Mouse (Mus musculus): Measurements from ENCODE around the gene Dtnbp1.

The Dtnbp1 gene

DNA sequence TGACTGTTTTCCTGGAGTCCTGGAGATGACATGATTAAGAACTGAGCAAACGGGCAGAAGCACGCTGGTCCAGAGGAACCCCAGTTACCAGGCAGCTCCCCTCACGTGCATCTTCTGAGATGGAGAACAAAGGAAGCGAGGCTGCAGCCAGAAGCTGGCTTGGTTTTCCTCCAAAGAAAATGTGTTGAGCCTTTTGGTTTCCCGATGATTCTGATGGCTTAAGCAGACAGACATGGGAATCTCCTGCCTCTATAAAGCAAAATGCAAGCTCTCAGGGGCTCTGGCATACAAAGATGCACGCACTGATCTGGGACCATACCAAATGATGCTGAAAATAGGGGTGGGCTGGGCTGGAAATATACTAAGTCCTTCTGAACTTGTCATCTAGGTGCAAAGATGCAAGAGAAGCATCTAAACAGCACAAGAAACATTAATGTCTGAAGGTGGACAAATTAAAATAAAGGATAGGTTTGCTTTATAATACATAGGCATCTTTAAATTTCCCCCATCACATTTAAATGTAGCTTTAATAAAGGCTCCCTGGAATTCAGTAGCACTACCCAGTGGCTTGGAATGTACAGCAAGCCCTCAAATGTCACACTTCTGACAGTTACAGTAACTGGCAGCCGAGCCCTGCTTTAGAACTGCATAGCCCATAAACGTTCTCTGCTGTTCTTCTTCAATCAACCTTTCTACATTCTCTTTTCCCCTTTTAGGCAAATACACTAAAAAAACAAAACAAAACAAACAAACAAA lies 54.9 kb downstream of the Dtnbp1 start:
- DNase-seq: peak; percentile 62 to 76

DNA sequence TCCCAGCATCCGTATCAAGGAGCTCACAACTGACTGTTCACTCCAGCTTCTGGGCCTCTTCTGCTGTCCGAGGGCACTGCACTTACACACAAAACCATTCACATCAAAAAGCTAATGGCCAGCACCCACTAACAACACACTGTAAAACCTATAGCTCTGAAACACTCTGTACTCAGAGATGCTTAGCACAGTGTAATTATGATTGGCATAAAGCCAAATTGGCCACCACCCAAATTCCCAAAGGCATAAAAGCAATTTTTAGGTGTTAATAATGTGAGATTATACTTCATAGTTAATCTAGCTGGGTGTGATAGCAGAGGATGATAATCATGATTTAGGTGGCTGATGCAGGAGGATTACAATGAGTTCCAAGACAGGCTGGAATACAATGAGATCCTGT lies 58.3 kb downstream of the Dtnbp1 start:
- peak in 1 of 2 experiments; percentile 39 for DNase-seq

DNA sequence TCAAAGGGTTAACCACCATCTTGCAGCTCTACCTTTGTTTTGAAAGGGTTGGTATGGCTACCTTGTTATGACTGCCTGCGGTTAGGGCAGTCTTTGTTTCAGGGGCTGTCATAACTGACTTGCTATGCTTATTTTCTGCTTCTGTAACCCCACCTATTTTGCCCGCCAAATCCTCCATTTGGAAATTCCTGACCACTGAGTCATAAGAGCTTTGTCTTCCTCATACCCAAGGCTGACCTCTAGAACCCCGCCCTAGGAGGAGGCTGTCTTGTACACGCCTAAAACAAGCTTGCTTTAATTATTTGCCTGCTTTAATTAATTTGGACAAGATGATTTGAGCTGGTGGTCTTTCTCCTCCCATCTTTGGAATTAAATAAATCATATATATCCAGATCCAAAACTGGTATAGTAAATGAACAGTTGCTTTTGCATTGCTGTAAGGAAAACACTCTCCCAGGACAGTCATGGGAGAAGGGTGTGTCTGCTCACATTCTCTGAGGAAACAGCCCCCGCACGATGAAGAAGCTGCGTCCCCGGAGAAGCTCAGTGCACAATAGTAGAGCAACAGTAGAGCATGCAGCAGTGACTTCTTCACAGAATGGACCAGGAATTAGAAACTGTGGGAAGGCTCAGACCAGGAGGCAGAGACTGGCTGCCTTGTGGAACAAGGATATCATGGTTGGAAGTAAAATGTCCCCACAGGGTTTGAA lies 62.5 kb downstream of the Dtnbp1 start:
- no peak for DNase-seq

DNA sequence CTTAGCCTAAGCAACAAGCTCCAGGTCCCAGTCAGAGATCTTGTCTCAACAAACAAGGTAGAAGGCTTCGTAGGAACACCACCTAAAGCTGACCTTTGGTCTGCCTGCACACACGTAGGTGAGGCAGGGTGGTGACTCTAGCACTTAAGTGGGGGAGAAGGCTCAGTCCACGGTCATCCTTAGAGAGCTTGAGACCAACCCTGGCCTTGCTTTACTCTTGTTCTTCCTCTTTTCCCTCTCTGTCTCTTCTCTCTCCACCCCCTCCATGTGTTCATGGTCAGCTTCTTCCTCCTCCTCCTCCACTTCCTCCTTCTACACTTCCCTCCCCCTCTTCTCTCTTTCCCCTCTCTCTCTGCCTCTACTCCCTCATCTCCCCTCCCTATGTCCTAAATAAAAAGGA lies 64.3 kb downstream of the Dtnbp1 start:
- no peak for DNase-seq

DNA sequence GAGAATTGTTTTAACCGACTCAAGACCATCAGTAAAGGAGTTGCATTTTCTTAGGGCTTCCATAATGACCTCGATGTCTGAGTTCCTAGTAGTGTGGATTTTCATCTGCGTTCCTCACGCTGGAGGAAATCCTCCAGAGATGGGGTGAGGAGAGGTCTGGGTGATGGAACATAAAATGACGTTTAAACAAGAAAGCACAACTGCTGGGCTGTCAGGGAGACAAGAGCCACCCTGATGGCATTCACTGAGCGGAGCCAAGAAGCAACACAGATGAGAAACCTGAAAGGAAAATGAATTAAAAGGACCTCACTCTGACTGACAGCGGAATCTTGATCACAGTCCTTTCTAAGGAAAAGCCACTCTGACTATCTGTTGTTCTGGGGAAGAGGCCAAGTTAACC lies 68.4 kb downstream of the Dtnbp1 start:
- DNase-seq: no peak

DNA sequence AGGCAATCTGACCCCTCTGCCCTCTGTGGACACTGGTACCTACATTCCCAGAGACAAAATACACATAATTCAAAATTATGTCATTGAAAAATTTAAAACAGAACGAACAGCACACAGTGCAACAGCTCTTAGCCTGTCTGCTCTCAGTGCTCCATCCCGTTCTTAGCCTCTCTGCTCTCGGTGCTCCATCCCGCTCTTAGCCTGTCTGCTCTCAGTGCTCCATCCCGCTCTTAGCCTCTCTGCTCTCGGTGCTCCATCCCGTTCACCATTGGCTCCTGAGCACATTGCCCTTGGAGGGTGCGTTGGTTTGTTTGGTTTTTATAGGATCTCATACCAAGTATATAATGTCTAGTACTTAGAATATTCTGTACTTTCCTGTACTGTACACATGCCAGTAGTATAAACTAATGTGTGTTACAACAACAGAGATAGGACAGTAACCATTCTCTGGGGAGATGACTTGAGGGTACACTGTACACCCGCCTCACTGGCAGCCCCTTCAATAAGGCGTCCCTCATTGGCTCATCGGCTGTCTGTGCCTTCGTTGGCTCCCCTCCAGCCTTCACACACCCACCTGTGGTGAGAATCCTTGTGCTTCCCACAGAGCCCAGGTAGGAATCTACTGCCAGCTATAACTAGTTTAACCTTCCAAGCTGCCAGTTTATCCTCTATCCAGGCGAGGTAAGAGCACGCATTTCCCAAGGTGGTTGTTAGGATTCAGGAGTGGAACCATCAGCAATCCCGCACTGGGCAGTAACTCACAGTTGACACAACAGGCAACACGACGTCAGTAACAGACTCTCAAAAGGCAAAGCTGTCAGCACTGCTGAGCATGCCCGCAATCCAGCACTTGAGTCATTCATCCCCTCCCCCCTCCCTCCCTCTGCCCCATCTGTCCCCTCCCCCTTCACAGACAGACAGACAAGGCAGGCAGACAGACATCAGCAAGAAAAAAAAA lies 69.4 kb downstream of the Dtnbp1 start:
- DNase-seq: peak; percentile 43 to 58

DNA sequence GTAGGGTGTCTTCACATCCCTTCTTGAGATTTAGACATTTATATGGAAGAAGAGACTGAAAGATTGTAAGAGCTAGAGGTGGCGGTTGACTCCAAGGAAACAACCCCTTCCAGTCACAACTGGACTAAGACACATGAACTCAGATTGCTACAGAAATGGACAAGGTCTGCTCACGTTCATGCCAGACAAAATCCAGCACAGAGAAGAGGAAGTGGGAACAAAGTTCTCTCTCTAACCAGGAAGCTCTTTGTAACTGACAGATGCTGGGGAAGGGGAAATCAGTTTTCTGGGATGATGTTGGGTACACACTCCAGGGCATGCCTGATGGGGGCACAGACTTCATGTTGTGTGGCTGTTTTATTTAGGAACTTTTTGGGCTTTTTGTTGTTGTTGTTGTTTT lies 75.6 kb downstream of the Dtnbp1 start:
- DNase-seq: no peak

DNA sequence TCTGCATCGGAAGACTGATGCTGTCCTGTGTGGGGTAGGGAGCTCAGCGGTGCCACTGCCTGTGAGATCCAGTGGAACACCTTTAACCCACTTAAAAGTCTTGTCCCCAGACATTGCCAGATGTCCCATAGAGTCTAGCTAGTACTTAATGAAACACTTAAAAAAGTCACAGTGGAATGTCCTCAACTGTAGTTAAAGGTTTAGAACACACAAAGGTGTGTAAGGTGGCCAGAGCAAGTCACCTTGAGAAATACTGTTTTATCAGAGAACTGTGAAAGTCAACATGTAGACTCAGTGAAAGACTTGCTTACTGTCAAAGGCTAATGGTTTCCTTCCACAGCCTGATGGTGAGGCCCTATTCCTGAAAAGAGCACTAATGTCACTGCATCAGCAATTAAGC lies 76.8 kb downstream of the Dtnbp1 start:
- DNase-seq: no peak

DNA sequence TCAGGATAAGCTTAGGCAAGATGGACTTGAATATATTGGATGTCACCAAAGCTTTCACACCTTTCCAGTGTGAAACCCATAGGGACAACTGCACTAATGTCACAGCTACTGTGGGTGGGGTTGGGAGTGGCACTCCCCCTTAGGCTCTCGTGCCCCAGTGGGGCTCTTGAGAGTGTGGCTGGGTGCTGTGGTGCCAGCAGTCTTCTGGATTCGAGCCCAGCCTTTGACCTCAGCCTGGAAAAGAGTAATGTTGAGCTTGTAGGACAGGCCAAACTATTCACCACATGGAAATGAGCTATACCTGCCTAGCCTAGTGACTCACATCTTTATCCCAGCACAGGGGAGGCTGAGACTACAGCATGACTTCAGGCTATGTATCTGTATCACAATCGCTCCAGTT lies 77.9 kb downstream of the Dtnbp1 start:
- no peak for DNase-seq

DNA sequence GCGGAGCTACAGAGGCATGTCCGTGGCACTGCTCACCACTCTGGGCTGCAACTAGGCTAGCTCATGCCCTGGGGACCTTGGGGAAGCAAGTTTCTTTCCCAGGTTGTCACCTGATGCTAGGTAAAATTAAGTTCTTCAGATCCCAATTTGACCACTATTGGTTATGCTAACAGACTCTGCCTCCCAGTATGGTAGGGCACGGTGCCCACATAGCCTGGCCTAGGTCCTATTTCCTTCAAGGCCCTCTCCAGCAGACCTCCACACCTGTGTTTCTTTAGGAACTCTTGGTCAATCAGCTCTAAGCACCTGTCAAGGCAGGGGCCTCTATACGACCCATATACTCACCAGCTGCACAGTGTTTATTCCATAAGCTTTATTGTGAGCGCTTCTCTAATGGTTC lies 80.2 kb downstream of the Dtnbp1 start:
- DNase-seq: peak; percentile 67 to 68

DNA sequence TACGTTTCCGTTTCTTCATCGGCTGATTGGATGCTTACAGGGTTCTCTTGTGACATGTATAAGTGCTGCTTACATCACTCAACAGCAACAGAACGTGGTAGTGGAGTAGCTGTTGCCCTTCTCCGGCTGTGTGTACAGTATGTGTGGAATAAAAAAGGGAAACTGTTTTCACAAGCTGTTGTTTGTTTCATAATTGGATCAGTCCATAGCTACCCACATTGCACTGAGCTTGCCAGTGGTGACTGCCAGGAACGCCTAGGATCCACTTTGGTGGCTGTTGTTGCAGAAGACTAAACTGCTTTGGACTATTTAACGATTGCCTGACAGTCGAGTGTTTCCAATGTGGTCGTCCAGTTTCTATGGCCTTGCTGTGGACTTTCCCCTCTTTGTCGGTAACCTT lies 80.9 kb downstream of the Dtnbp1 start:
- DNase-seq: no peak

DNA sequence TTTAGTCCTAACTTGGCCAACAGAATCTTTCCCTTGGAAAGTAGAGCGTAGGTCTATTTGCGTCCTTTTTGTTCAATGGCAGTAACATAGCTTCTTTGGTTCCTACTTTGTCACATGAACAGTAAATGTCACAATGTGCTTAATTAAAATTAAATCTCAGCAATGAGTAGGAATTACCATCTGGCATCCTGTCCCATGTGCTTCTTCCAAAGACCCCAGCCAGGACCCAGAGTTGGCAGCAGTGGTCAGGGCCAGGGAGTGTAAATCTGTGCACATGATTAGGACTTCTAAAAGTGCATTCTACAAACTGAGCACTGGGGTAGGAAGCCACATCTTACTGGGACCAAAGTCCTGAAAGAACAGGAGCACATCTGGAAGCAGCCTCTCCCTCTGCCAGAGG lies 83.7 kb downstream of the Dtnbp1 start:
- peak; percentile 38 to 44 for DNase-seq

DNA sequence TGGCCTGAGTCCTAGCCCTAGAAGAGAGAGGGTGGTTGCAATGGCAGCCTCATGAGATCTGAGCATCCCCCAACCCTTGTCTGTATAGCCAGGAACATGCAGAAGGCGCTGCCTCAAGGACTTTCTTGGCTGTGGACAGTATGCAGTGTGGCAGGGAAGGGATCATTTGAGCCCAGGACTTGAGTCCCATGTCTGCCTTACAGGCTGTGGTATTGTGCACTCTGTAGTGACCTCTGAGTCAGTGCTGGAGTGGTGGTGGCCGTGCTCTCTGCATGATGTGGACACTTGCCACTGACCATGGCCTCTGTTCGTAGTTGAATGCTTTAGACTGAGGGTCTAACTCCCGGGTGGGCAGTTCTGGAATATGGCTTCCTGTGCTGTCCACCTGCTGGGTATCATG lies 84.7 kb downstream of the Dtnbp1 start:
- DNase-seq: no peak

DNA sequence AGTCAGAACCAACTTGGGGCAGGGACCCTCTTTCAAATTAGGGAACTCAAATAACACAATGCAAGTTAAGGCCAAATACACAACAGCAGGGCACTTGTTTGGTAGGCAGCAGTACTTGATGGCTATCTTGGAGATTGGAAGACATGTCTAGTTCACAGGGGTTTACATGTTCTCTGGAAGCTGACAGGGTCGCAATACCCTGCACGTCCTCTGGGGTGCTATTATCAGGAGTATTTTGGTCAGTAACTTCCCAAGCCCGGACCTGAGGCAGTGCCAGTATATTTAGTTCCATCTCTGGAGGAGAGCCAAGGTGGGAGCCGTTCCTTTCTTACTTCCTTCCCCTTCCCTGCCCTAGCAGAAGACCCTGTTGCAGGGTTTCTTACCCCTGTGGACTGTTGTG lies 86.0 kb downstream of the Dtnbp1 start:
- peak in 1 of 2 experiments; percentile 55 for DNase-seq

DNA sequence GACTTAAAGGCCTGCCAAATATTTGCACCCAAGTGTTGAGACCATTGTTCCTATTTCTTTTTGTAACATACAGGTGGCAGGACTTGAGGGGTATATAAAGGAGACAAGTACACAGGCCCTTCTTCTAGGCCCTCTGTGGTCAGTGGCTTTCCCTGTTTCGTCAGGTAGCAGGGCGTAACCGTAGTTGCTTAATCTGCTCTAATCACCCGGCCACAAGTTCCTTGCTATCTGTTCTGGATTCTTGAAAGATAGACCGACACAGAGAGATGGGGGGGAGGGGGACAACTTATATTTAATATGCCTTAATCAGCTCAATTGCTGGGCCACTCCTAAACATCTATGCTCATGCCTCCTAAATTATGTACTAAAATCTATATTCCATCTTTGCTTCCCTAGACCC lies 86.6 kb downstream of the Dtnbp1 start:
- no peak for DNase-seq

DNA sequence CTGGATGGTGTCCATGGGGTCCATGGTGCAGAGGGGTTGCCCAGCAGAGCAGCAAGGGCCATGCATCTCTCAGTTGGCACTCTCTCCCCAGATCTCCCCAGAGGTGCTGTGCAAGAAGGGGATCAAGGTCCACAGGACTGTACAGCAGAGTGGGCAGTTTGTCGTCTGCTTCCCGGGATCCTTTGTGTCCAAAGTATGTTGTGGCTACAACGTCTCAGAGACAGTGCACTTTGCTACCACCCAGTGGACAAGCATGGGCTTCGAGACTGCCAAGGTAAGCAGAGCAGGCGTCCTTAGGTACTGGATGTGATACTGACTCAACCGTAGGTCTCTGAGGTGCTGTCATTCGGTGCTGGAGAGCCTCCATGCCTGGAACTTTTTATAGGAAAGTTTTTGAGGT lies 88.4 kb downstream of the Dtnbp1 start:
- peak; percentile 48 to 50 for DNase-seq

DNA sequence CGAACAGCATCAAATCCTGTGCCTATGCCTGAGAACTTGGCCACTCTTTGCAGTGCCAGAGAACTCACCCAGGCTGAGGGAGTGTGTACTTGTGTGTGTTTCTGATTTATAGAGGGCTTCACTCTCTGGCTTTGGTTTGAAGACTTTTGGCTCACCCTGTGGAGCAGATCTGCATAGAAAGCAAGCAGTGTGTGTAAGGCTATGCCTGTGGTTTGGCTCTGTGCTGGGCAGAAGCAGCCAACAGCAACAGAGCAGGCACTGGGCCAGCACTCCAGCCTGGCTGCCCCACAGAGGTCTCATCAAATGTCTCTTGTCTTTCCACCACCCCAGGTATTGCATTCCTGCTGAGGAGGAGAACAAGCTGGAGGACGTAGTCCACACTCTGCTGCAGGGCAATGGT lies 89.1 kb downstream of the Dtnbp1 start:
- peak; percentile 56 to 75 for DNase-seq

DNA sequence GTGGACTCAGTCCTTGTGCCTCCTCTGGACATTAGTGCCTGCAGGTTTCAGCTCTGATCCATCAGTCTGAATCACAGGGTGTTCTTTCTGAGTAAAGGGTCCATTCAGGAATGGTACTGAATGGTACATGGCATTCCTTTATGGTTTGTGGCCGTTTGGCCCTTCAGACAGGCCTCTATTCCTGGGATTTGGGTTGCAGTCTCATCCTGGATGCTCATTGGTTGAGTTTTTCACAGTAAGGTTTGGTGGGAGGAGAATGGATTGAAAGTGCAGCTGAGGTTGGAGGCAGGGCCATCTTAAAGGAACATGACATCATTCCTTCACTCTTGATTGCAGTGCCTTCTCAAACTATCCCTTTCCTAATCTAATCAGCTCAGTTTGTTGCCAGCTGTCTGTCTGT lies 93.2 kb downstream of the Dtnbp1 start:
- no peak for DNase-seq

DNA sequence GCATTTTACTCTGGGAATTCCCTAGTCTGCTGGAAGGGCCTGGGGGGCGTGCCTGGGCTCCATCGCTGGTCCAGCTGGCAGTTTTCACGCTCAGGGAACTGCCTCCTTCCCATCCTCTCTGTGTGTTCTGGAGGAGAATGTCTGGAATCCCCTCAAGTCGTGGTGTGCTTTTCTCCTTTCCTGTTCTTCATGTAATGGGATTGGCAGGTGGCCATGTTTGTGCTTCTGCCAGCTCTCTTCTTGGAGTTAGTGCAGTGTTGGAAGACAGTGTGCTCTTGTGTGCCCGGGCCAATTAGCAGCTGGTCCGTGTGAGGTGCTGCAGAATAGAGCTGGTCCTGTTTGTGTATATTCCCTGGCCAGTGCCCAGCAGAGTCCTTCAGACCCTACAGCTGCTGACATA lies 94.2 kb downstream of the Dtnbp1 start:
- peak; percentile 92 to 95 for DNase-seq

DNA sequence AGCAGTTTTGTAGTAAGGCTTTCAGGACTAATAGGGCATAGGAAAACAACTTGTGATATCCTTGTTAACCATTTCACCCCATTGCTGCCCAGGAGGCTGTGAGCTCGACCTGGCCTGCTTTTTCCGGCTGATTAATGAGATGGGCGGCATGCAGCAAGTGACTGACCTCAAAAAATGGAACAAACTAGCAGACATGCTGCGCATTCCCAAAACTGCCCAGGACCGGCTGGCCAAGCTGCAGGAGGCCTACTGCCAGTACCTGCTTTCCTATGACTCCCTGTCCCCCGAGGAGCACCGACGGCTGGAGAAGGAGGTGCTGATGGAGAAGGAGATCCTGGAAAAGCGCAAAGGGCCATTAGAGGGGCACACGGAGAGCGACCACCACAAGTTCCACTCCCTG lies 95.8 kb downstream of the Dtnbp1 start:
- peak in 1 of 2 experiments; percentile 62 for DNase-seq

DNA sequence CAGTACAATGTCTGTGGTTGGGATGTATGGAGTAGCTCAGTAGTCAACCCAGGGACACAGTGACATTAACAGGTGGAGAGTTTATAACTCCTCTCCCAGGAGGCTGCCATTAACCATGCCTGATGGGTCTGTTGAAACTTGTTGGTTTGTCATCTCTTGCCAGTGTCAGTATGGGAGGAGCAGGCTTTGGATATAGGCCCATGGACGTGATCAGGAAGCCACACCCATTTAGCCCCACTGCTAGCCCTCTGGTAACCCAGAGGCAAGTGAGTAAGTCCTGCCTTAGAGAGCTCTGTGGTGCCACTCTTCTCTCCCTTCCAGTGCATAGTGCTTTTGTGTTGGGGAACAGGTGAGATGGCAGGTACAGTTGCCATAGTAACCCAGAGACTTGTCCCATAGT lies 97.7 kb downstream of the Dtnbp1 start:
- no peak for DNase-seq

DNA sequence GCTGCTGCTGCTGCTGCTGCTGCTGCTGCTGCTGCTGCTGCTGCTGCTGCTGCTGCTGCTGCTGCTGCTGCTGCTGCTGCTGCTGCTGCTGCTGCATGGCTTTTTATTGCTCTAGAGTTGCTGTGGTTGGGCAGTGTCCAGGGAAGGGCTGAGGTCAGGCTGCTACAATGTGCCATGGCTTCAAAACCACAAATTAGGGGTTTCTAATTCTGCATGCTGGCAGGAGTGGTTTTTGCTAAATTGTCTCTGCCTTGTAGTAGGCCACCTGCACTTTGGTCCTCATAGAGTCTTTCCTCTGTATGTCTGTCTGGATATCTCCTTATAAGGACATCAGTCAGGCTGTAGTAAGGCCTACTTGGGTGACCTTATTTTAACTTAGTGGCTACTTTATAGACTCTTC lies 98.5 kb downstream of the Dtnbp1 start:
- DNase-seq: no peak

DNA sequence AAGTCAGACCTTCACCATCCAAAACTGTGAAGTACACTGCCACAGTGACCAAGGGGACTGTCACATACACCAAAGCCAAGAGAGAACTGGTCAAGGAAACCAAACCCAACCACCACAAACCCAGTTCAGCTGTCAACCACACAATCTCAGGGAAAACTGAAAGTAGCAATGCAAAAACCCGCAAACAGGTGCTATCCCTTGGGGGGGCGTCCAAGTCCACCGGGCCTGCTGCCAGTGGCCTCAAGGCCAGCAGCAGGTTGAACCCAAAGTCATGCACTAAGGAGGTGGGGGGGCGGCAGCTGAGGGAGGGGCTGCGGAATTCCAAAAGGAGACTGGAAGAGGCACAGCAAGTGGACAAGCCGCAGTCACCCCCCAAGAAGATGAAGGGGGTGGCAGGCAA lies 99.6 kb downstream of the Dtnbp1 start:
- DNase-seq: peak in 1 of 2 experiments; percentile 38

Data from cerebellum, postnatal 14 days (tissue).